Mouse (Mus musculus) cerebellum, postnatal 36 days (tissue): ENCODE measurements around the gene Nol6.
A peak's percentile ranks its signal among the peaks of the same experiment; 100 is the strongest.

Experiments
- DNase-seq, 2 experiments: peaks; one replicate each; pipeline ENCODE4 v3.0.0; 2021 to 2022; ENCODE audit warnings: mixed read lengths in 2 of 2

Gene Nol6

DNA sequence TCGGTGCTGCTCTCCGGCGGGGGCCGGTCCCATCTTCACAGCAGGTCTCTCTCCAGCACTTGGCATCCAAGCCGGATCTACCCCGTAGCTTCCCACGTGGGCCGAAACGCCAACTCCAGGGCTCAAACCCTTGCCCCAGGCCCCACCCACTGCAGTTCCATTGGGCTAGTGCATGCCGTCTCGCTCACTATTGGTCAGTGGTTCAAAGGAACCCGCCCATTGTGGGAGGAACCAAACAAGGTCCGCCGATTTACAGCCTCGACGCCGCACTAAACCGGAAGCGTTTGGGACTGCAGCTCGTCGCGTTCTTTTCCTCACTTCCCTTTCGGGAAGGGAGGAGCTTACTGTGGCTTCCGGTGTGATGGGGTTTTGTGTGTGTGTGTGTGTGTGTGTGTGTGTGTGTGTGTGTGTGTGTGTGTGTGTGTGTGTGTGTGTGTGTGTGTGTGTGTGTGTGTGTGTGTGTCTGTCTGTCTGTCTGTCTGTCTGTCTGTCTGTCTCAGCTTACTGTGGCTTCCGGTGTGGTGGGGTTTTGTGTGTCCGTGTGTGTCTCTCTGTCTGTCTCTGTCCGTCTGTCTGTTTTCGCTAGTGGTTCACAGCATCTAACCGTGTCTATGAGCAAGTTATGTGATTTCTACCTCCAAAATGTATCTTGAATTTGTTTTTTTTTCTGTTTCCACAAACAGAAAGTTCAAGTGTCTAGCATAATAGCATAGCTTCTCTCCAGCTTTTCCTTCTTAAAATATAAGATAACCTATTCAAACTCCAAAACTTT, at the start of gene Nol6:
Gene Nol6 (minus strand): TSS at position 276 of the 772 bp plus-strand sequence.
- peak; percentile 96 to 97 for DNase-seq

DNA sequence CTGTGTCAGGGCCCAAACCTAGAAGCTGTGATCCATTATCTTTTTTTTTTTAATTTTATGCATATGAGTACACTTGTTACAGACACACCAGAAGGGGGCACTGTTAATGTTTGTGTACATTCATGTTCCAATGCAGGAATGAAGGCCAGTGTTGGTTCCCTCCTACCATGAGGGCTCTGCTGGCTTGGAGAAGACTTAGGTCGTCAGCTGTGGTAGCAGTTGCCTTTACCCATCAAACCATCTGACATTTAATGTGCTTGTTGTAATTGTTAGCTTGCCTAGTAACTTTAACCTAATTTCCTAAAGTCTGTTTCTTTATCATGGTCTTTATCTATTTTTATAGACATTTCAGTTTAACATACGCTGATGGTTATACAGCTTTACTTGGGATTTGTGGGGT, 46.7 kb upstream of the Nol6 start:
- no peak for DNase-seq

DNA sequence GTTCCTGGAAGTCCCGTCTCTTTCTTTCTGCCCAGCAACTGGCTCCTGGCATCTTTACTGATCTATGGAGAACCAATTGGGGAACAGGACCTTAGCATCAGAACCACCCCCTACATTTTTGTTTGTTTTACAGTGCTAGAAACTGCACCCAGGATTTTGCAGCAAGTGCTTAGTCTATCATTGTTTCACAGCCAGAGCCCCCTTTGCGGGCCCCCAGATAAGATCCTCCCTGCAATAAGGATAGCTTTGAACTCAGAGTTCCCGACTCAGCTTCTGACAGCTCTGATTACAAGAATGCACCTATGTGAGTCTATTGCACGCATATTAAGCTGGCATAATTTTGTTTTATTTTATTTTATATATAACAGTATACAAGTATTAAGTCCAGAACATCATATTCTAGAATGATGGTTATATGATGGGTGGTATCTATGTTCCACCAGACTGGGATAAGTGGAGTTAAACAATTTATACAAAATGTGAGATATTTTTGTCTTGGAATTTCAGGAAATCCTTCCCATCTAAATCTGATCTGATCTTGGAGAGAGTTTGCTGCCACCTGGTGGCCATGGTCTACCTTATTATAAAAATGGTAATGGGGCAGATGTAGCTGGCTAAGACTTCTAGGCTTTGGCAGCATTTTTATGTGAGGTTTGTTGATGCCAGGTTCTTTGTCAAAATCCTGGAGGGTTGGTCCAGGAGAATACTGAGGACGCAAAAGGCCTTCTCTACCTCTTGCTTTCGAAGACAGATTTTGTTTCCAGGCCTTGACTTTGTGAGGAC, 41.6 kb upstream of the Nol6 start:
- DNase-seq, result peak; percentile 90 to 92

DNA sequence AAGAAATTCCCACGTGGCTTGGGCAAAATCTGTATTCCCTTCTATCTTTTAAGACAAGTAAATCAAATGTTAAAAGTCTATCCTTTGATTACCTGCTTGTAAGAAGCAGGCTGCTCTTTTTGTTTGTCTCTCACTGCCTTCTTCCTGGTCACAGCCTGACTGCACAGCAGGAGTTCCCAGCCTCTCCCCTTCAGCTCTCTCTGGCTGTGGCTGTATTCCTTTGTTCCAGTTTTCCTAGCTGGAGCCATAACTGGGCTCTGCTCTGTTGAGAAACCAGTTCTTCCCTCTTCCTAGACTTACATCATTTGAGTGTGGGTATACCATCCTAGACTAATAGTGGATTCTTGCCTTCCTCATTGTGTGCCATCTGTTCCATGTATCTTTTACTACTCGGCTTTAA, 40.7 kb upstream of the Nol6 start:
- DNase-seq, result peak; percentile 49 to 52

DNA sequence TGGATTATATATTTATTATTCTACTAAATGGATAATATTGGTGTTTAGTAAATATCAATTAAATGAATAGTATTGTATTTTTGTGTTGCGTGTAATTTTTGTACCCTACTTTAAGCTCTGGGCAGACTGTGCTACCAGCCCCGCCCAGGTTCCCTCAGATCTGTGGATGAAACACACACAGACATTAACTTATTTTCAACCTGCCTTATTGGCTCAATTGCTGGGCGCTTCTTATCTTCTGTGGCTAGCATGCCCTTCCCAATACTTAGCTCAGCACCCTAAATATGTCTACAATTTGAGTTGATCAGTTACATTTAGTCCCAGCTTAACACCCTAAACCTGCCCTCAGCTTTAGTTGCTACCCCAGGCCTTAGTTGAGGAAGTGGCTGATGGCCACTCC, 37.0 kb upstream of the Nol6 start:
- no peak for DNase-seq

DNA sequence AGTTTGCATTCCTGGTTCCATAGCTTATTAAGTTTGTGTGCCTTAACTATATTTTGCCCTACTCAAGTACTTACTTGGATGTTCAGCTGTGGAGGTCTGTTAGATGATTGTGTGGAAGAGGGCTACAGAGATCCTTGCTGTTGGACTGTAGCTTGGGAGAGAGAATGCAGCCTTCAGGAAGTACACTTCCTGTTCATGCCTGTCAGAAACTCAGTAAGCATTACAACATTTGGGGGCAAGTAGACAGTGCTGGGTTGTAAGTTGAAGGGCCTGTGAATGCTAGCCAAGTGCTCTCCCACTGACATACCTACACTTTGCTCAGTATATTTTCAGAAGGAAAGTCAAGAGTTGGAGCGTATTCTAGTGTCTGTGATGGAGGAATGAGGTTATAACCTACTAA, 34.0 kb upstream of the Nol6 start:
- DNase-seq, result no peak

DNA sequence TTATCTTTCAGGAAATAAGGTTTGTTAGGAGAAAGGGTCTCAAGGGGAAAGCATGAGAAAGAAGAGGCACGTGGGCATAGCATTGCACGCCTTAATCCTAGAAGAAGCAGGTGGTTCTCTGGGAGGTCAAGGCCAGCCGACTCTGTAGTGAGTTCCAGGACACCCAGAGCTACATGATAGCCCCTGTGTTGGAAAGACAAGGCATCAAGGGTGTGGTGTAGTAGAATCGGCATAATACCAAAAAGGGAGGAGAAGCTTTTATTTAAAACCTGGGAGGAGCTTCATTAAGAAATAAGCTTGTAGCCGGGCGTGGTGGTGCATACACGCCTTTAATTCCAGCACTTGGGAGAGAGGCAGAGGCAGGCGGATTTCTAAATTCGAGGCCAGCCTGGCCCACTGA, 32.7 kb upstream of the Nol6 start:
- DNase-seq, result no peak

DNA sequence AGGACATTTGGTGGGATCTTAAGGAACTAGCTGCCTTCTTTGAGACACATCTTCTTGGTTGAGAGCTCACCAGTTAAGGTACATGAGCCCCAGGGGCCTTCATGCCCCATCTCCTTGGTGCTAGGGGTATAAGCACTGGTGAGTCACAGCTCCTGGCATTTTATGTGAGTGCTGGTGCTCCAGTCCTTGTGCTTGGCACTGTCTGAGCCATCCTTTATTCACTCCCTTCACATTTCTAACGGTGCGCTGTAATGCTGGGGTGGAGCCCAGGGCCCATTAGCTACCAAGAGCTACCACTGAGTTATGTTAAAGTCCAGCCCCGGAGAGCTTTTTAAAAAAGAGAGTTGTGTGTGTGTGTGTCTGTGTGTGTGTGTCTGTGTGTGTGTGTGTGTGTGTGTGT, 28.9 kb upstream of the Nol6 start:
- no peak for DNase-seq

DNA sequence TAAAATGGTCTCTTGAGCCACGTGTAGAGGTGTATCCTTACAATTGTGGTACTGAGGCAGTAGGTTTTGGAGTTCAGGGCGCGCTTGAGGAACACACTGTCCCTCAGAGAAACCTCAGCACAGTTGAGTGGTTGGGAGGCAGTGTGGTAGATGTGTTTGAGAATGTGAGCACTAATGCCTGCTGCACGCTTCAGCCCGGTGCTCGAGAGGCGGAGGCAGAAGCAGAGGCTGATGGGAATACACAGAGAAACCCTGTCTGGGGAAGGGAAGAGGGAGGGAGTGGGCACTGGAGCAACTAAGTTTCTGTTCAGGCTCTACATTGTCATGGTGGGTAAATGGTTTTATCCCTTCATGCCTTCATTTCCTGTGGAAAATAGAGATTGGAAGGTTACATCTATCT, 26.9 kb upstream of the Nol6 start:
- DNase-seq, result no peak

DNA sequence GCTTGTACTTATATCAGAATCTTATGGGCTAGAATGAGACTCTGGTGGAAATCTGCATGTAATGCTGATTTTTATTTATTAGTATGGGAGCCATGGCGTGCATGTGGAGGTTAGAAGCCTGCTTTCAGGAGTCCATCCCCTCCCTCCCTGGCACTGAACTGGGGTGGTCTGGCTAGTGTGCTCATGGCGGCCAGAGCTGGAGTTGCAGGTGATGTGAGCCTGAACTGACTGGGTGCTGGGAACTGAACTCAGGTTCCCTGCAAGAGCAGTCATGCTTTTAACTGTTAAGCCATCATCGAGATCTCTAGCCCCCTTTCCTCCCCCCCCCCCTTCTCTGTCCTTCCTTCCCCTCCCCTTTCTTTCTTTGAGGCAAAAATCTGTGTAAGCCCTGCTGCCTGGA, 25.6 kb upstream of the Nol6 start:
- DNase-seq, result no peak

DNA sequence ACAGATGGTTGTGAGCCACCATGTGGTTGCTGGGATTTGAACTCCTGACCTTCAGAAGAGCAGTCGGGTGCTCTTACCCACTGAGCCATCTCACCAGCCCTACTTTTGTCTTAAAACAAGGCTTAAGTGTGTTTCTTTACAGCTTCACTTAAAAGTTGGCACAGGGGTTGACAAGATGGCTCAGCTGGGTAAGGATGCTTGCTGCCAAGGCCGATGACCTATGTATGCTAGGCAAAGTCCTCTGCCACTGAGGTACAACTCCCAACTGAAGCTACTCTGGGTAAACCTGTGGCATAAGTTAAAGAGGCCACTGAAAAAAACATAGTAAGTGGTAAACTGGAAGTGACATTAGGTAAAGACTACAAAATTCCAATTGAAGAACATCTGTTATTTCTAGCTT, 18.3 kb upstream of the Nol6 start:
- no peak for DNase-seq

DNA sequence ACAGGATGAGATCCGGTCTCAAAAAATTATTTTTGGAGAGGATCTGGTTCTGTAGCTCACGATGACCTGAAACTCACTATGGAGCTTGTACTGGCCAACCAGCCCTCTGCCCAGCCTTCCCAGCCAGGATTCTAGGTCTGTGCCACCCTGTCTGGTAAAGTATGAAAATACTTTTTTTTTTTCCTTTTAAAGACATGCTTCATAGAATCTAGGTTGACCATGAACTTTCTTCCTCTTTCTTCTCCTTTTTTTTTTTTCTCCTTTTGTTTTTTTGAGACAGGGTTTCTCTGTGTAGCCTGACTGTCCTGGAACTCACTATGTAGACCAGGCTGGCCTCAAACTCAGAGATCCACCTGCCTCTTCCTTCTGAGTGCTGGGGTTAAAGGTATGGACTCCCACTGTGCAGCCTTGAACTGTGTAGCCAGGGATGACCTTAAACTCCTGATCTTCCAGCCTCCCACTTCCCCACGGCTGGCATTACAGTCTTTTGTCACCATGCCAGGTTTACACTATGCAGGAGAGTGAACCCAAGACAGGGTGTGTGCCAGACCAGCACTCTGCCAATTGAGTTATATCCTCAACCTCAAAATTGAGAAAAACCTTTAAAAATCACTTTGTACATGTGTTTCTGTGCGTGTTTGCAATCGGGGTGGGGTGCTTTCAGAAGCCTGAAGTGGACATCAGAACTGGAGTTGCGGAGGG, 16.1 kb upstream of the Nol6 start:
- no peak for DNase-seq

DNA sequence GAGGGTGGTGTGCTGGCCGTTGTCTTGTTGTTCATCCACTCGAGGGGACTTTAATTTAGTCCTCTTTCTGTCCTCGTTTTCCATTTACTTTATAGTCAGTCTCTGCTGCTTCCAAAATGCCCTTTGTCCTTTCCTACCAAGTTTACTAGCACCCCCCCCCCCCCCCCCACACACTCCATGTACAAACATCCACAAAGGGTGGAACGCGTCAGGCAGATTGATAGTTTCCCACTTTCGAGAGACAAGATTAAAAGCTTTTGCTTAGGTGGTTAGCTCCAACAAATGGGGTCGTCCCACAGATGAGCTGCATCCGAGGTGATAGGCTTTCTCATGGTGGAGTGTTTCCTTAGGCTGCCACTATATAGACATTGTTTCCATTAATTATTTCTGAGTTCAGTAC, 12.6 kb upstream of the Nol6 start:
- DNase-seq, result no peak

DNA sequence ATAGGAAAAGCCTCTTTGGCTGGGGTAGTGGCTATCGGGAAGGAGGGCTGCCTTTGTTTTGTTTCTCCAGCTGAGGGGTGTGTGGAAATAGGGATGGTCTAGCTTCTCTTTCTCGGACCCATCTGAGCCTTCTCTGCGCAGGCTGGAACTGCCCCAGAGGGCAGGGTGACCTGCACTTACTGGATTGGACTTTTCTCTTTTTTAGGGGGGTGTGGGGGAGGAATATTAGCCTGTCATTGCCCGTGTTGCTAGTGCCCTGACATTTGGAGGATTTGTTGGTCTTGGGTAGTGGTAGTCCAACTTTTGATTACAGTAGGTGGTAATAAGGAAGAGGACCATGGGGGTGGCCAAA, 12.2 kb upstream of the Nol6 start:
- DNase-seq, result peak in 1 of 2 experiments; percentile 43

DNA sequence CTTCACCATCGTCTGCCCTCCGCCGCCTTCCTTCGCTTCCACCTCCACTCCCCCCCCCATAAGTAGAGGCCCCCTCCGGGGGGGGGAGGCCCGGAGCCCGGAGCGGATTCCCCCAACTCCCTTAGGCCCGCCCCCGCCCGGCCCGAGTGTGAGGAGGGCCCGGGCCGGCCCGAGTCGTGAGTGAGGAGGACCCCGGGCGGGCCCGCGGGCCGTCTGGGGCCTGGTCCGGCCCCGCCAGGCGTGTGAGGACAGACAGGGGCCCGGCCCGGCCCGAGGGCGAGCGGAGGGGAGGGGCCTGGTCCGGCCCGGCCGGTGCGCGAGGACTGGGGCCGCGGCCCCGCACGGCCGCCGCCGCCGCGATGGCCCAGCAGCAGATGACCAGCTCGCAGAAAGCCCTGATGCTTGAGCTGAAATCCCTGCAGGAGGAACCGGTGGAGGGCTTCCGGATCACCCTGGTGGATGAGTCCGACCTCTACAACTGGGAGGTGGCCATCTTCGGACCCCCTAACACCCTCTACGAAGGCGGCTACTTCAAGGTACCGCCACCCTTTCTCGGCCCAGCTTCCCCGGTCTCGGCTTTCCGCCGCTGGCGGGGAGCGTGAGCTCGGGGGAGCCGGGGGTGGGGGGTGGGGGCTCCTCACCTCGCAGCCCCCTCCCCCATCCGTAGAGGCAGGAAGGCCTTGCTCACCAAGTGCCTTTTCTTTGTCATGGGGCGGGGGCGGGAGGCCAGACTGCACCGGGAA, 11.6 kb upstream of the Nol6 start, which contains the start of gene Ube2r2:
Gene Ube2r2 (plus strand): TSS at position 33 of the 743 bp plus-strand sequence.
- DNase-seq, result peak; percentile 56 to 66

DNA sequence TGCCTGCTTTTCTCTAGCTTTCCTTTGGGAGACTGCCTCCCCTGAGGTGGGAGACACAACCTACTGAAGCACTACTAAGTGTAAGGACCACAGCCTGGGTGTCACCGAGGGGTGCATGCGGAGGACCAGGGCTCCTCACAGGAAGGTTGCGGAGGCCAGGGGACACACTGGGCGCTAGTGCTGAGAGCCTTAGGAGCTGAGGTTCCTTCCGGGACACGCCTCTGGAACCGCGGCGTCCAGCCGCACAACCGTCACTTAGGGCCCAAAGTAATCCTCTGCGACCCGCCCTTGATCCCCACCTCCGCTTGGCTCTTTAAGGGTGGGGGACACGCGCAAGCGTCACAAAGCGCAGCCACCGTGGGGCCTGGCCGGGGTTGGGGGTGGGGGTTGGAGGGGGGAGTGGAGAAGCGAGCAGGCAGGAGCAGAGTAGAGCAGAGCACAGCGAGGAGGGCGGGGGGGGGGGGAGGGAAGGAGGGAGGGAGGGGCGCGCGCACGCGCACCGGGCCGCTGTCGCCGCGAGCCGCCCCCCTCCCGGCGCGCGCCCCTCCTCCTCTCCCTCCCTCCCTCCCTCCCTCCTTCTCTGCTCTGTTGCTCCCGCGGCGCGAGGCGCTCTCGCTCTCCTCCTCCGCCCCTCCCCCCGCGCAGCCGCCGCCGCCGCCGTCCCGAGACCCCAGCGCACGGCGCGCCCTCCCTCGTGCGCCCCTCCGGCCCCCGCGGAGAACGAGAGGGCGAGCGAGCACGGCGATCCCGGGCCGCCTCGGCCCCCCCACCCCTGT, 10.9 kb upstream of the Nol6 start:
- peak; percentile 73 to 79 for DNase-seq

DNA sequence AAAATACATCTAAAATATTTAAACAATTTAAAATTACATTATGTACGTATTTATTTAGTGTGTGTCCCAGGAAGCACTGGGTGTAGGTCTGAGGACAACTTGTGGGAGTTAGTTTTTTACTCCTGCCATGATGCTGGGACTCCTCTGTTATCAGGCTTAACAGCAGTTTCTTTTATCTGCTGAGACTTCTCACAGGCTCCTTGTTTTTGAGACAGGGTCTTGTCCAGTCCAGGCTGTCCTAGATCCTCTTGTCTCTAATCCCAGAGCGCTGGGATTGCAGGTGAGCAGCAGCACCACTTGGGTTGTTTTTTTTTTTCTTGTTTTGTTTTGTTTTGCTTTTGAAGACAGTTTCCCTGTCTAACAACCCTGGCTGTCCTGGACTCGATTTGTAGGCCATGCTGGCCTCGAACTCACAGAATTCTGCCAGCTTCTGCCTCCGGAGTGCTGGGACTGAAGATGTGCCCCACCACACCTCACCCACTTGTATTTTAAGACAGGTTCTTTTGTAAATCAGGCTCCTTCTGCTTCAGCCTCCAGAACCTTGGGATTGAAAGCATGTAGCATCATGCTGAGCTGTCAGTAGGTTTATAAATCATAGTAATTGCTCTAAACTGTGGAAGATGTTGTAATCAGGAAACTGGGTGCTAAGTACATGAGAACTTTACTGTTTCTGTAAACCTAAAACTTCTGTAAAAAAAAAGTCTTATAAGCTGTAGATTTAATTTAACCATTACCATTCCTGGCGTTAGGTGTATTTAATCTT, 9.5 kb upstream of the Nol6 start:
- DNase-seq, result no peak

DNA sequence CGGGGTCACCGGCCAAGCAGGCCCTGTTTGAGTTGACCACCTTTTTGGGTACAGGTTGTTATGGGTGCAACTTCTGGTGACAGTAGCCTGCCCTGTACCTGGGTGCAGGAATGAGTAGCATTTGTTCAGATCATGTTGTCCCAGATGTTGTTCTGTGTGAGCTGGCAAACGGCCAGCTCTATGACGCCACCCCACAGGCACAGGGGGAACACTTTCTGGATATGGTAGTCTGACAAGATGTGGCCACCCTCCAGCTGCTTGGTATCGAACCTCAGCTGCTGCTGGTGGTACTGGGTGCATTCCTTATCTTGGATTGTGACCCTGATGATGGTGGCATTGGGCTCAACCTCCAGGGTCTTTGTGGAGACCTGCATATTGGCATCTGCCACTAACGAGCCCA, 8.2 kb upstream of the Nol6 start:
- no peak for DNase-seq

DNA sequence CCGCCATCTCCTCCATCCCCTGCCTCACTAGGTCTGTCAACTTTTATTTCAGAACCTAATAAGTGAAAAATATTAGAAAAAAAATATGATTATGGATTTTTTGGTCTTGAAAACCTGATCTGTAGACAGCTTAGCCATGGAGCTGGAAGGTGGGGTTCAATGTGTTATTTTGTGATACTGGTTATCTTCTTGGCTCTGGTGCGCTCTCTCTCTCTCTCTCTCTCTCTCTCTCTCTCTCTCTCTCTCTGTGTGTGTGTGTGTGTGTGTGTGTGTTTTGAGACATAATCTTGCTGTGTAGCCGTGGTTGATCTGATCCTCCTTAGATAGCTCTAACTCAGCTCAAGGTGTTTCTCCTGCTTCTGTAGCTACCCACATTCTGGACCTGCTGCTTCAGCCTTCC, 5.6 kb upstream of the Nol6 start:
- no peak for DNase-seq

DNA sequence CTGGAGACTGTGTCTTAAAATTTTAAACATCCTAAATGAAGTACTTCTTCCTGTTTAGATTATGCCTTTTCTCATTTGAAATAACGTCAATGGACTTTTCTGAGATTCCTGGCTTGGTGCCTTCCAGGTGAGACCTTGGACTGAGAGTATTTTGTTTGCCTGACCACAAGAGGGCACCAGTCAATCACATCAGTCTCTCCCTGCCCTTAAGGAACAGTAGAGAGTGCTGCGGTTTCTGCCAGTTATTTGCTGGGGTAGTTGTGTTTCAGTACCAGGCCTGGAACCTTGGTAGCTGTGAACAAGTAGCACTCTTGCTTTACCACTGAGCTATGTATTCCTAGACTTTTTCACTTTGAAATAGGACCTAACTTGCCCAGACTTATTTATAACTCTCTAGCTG, 5.2 kb upstream of the Nol6 start:
- DNase-seq, result peak; percentile 67 to 69

DNA sequence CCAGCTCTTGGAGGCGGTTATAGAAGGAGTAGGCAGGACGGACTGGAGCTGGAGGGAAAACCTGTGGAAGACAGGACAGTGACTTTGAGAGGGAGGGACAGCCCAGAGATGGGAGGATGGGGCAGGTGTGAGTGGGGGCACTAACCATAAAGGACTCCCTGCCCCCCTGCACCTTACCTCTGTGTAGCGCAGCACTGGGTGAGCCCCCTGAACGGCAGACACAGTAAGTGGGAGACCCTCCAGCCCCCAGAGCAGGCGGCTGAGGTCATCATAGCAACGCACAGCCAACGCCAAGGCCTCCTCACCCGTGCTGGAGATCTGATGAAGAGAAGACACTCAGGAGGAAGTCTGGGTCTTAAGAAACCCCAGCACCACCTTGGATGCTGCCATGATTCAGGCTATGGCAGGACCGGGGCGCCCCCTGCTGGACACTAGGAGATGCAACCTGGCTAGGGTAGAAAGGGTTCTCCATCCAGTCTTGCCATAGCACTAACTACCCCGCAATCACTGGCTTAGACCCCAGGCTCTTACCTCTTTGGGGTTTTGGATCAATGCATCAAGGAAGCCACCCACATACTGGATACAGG, 5.5 kb downstream of the Nol6 start:
- DNase-seq, result peak; percentile 56 to 67
